Mouse (Mus musculus): ENCODE measurements at regions not wholly inside any gene's neighbourhood (a gene's known extent, or its start where the extent isn't known, plus 50 kb on each side); places are given as distances from the start of the nearest gene placed in this dataset.

- DNase-seq (ENCODE audit: low spot score in 2 of 2), result no peak
Observed at GRCm38 (mm10) chr2:178821552-178821951, 391.2 kb downstream of the Cdh26 start.

- DNase-seq (ENCODE audit: low spot score in 2 of 2), result no peak
Observed at GRCm38 (mm10) chr2:178830313-178830712, 400.0 kb downstream of the Cdh26 start.

- no peak for DNase-seq (ENCODE audit: low spot score in 2 of 2)
Observed at GRCm38 (mm10) chr2:178834986-178835385, 404.7 kb downstream of the Cdh26 start.

- DNase-seq (ENCODE audit: low spot score in 2 of 2), result no peak
Observed at GRCm38 (mm10) chr2:178838571-178838970, 408.2 kb downstream of the Cdh26 start.

- DNase-seq (ENCODE audit: low spot score in 2 of 2), result no peak
Observed at GRCm38 (mm10) chr2:178840975-178841374, 410.6 kb downstream of the Cdh26 start.

GRCm38 (mm10) chr2:178842595-178842994, 412.3 kb downstream of the Cdh26 start:
- no peak for DNase-seq (ENCODE audit: low spot score in 2 of 2)

- no peak for DNase-seq (ENCODE audit: low spot score in 2 of 2)
Observed at GRCm38 (mm10) chr2:178843458-178843857, 413.1 kb downstream of the Cdh26 start.

- no peak for DNase-seq (ENCODE audit: low spot score in 2 of 2)
Observed at GRCm38 (mm10) chr2:178844561-178844960, 414.2 kb downstream of the Cdh26 start.

GRCm38 (mm10) chr2:178850320-178850719, 420.0 kb downstream of the Cdh26 start:
- no peak for DNase-seq (ENCODE audit: low spot score in 2 of 2)

GRCm38 (mm10) chr2:178850769-178851168, 420.4 kb downstream of the Cdh26 start:
- no peak for DNase-seq (ENCODE audit: low spot score in 2 of 2)

GRCm38 (mm10) chr2:178854012-178854411, 423.7 kb downstream of the Cdh26 start:
- DNase-seq (ENCODE audit: low spot score in 2 of 2), result no peak

GRCm38 (mm10) chr2:178854760-178855159, 424.4 kb downstream of the Cdh26 start:
- no peak for DNase-seq (ENCODE audit: low spot score in 2 of 2)

GRCm38 (mm10) chr2:178862620-178863019, 432.3 kb downstream of the Cdh26 start:
- DNase-seq (ENCODE audit: low spot score in 2 of 2), result no peak

GRCm38 (mm10) chr2:178867086-178867485, 436.8 kb downstream of the Cdh26 start:
- no peak for DNase-seq (ENCODE audit: low spot score in 2 of 2)

- DNase-seq (ENCODE audit: low spot score in 2 of 2), result no peak
Observed at GRCm38 (mm10) chr2:178869160-178869559, 438.8 kb downstream of the Cdh26 start.

GRCm38 (mm10) chr2:178878436-178878835, 448.1 kb downstream of the Cdh26 start:
- DNase-seq (ENCODE audit: low spot score in 2 of 2), result no peak

- DNase-seq (ENCODE audit: low spot score in 2 of 2), result no peak
Observed at GRCm38 (mm10) chr2:178885686-178886085, 455.4 kb downstream of the Cdh26 start.

- DNase-seq (ENCODE audit: low spot score in 2 of 2), result no peak
Observed at GRCm38 (mm10) chr2:178888704-178889103, 458.4 kb downstream of the Cdh26 start.

- no peak for DNase-seq (ENCODE audit: low spot score in 2 of 2)
Observed at GRCm38 (mm10) chr2:178902397-178902796, 472.1 kb downstream of the Cdh26 start.

- no peak for DNase-seq (ENCODE audit: low spot score in 2 of 2)
Observed at GRCm38 (mm10) chr2:178909325-178909724, 479.0 kb downstream of the Cdh26 start.

GRCm38 (mm10) chr2:178911646-178912045, 481.3 kb downstream of the Cdh26 start:
- DNase-seq (ENCODE audit: low spot score in 2 of 2), result no peak

GRCm38 (mm10) chr2:178916316-178917033, 486.1 kb downstream of the Cdh26 start:
- DNase-seq (ENCODE audit: low spot score in 2 of 2), result no peak

- DNase-seq (ENCODE audit: low spot score in 2 of 2), result no peak
Observed at GRCm38 (mm10) chr2:178924456-178925115, 494.3 kb downstream of the Cdh26 start.

All from urinary bladder, postnatal 4 days (tissue).